Mouse (Mus musculus) MEL (cell line): ENCODE results near the gene Hoxa9. TPM values are rescaled to one million over a fixed set of nuclear protein-coding genes. Genes with fewer than 3 reads are reported as not detected.

Experiments
- DNase-seq: peaks from one replicate; pipeline ENCODE4 v3.0.0; 2011; ENCODE audit warnings: low read depth, low spot score
- H3K27ac ChIP-seq: 2 replicates; pipeline ENCODE4 v1.5.1; 2012; ENCODE audit warnings: low read depth, mild to moderate bottlenecking, control low read depth, low read length, moderate library complexity; ENCODE audit not compliant: control insufficient read depth
- H3K27me3 ChIP-seq, 2 experiments: fragments of 150-350 bp in 1 of 2; sonication (generic) in 1 of 2; 2 replicates each; pipeline ENCODE4 v1.6.1; 2012; ENCODE audit warnings: low read length in 2 of 2, mild to moderate bottlenecking in 2 of 2, improper control_type of control experiment in 1 of 2, moderate library complexity in 1 of 2; ENCODE audit not compliant: insufficient read depth in 2 of 2, control insufficient read depth in 1 of 2
- H3K36me3 ChIP-seq, 2 experiments: 2 replicates each; pipeline ENCODE4 v1.6.1; 2012 to 2014; ENCODE audit warnings: low read length in 2 of 2, improper control_type of control experiment in 1 of 2, inconsistent platforms in 1 of 2, mild to moderate bottlenecking in 1 of 2; ENCODE audit not compliant: insufficient read depth in 2 of 2, control insufficient read depth in 1 of 2
- H3K4me1 ChIP-seq, 2 experiments: fragments of 150-350 bp in 1 of 2; sonication (generic) in 1 of 2; 2 replicates each; pipeline ENCODE4 v1.6.1; 2012; ENCODE audit warnings: low read length in 2 of 2, improper control_type of control experiment in 1 of 2, mild to moderate bottlenecking in 1 of 2; ENCODE audit not compliant: insufficient read depth in 2 of 2, control insufficient read depth in 1 of 2
- H3K4me3 ChIP-seq, 2 experiments: fragments of 150-350 bp in 1 of 2; sonication (generic) in 1 of 2; 2 replicates each; pipeline ENCODE4 v1.5.1; 2012; ENCODE audit warnings: low read depth in 2 of 2, low read length in 2 of 2, mild to moderate bottlenecking in 2 of 2, moderate library complexity in 2 of 2, control low read depth in 1 of 2, improper control_type of control experiment in 1 of 2; ENCODE audit not compliant: control insufficient read depth in 1 of 2, insufficient read depth in 1 of 2
- H3K79me2 ChIP-seq: 2 replicates; pipeline ENCODE4 v1.6.1; 2012; ENCODE audit warnings: mild to moderate bottlenecking, low read length, moderate library complexity; ENCODE audit not compliant: control insufficient read depth, poor library complexity, insufficient read depth
- H3K9ac ChIP-seq: 2 replicates; pipeline ENCODE4 v1.6.1; 2012; ENCODE audit warnings: low read depth, mild to moderate bottlenecking, control low read depth, low read length, moderate library complexity; ENCODE audit not compliant: control insufficient read depth, poor library complexity, severe bottlenecking
- H3K9me3 ChIP-seq: fragments of 150-350 bp; sonication (generic); replicated peaks from 2 replicates; pipeline ENCODE4 v1.6.1; 2012; ENCODE audit warnings: mild to moderate bottlenecking, low read length, improper control_type of control experiment, moderate library complexity; ENCODE audit not compliant: insufficient read depth
- BHLHE40 ChIP-seq: IDR thresholded peaks from 2 replicates; pipeline ENCODE4 v1.6.1; 2012; ENCODE audit warnings: low read depth, mild to moderate bottlenecking, inconsistent platforms, low read length, improper control_type of control experiment, borderline replicate concordance
- CHD1 ChIP-seq: IDR thresholded peaks from 2 replicates; pipeline ENCODE4 v1.6.1; 2012; ENCODE audit warnings: low read depth, mild to moderate bottlenecking, inconsistent platforms, low read length, improper control_type of control experiment
- CHD2 ChIP-seq: IDR thresholded peaks from 2 replicates; pipeline ENCODE4 v1.6.1; 2011; ENCODE audit warnings: low read length, improper control_type of control experiment
- CTCF ChIP-seq, 3 experiments: IDR thresholded peaks in 2 of 3; conservative IDR thresholded peaks in 1 of 3; 2 replicates each; pipeline ENCODE4 v1.5.1; 2011 to 2012; ENCODE audit warnings: low read length in 3 of 3, low read depth in 2 of 3, mild to moderate bottlenecking in 2 of 3, improper control_type of control experiment in 1 of 3, inconsistent platforms in 1 of 3, mixed read lengths in 1 of 3, moderate library complexity in 1 of 3; ENCODE audit not compliant: control insufficient read depth in 1 of 3, insufficient read depth in 1 of 3, poor library complexity in 1 of 3, severe bottlenecking in 1 of 3
- E2F4 ChIP-seq: IDR thresholded peaks from 2 replicates; pipeline ENCODE4 v1.6.1; 2011; ENCODE audit warnings: low read depth, low read length, improper control_type of control experiment, borderline replicate concordance
- GABPA ChIP-seq: IDR thresholded peaks from 2 replicates; pipeline ENCODE4 v1.6.1; 2012; ENCODE audit warnings: low read depth, mild to moderate bottlenecking, inconsistent platforms, low read length, improper control_type of control experiment, moderate library complexity
- GATA1 ChIP-seq: IDR thresholded peaks from 2 replicates; pipeline ENCODE4 v1.6.1; 2011; ENCODE audit warnings: low read depth, low read length, improper control_type of control experiment
- KAT2A ChIP-seq: conservative IDR thresholded peaks from 2 replicates; pipeline ENCODE4 v1.6.1; 2012; ENCODE audit warnings: low read depth, low read length, improper control_type of control experiment, inconsistent platforms
- MAX ChIP-seq: IDR thresholded peaks from 2 replicates; pipeline ENCODE4 v1.6.1; 2011; ENCODE audit warnings: low read length, improper control_type of control experiment
- MXI1 ChIP-seq: IDR thresholded peaks from 2 replicates; pipeline ENCODE4 v1.6.1; 2011; ENCODE audit warnings: mild to moderate bottlenecking, low read depth, low read length, improper control_type of control experiment
- MYC ChIP-seq: IDR thresholded peaks from 2 replicates; pipeline ENCODE4 v1.6.1; 2011; ENCODE audit warnings: low read depth, mild to moderate bottlenecking, low read length, improper control_type of control experiment, moderate library complexity
- NELFE ChIP-seq: IDR thresholded peaks from 2 replicates; pipeline ENCODE4 v1.6.1; 2011; ENCODE audit warnings: low read depth, low read length, improper control_type of control experiment
- POLR2AphosphoS2 ChIP-seq: IDR thresholded peaks from 2 replicates; pipeline ENCODE4 v1.6.1; 2011; ENCODE audit warnings: low read length, improper control_type of control experiment
- RAD21 ChIP-seq: IDR thresholded peaks from 2 replicates; pipeline ENCODE4 v1.6.1; 2011; ENCODE audit warnings: mild to moderate bottlenecking, low read depth, low read length, improper control_type of control experiment
- SMC3 ChIP-seq: IDR thresholded peaks from 2 replicates; pipeline ENCODE4 v1.6.1; 2011; ENCODE audit warnings: low read depth, low read length, improper control_type of control experiment
- TAL1 ChIP-seq: IDR thresholded peaks from 2 replicates; pipeline ENCODE4 v1.6.1; 2012; ENCODE audit warnings: mild to moderate bottlenecking, inconsistent platforms, low read length, moderate library complexity, mixed read lengths
- TBP ChIP-seq: IDR thresholded peaks from 2 replicates; pipeline ENCODE4 v1.8.0; 2011; ENCODE audit warnings: low read depth, low read length, improper control_type of control experiment
- TCF12 ChIP-seq: IDR thresholded peaks from 2 replicates; pipeline ENCODE4 v1.6.1; 2014; ENCODE audit warnings: low read depth, mild to moderate bottlenecking, inconsistent platforms, low read length, improper control_type of control experiment, moderate library complexity
- USF2 ChIP-seq, 2 experiments: IDR thresholded peaks; 2 replicates each; pipeline ENCODE4 v1.6.1; 2011 to 2012; ENCODE audit warnings: improper control_type of control experiment in 2 of 2, low read length in 2 of 2, borderline replicate concordance in 1 of 2, inconsistent platforms in 1 of 2, low read depth in 1 of 2, mild to moderate bottlenecking in 1 of 2; ENCODE audit not compliant: insufficient read depth in 1 of 2
- ZKSCAN1 ChIP-seq: IDR thresholded peaks from 2 replicates; pipeline ENCODE4 v1.6.1; 2012; ENCODE audit warnings: low read depth, mild to moderate bottlenecking, inconsistent platforms, low read length, improper control_type of control experiment, moderate library complexity
- ZMIZ1 ChIP-seq: IDR thresholded peaks from 2 replicates; pipeline ENCODE4 v1.6.1; 2012; ENCODE audit warnings: low read depth, mild to moderate bottlenecking, inconsistent platforms, low read length, improper control_type of control experiment, moderate library complexity
- ZNF384 ChIP-seq: IDR thresholded peaks from 2 replicates; pipeline ENCODE4 v1.6.1; 2012; ENCODE audit warnings: low read depth, mild to moderate bottlenecking, inconsistent platforms, low read length, improper control_type of control experiment
- polyA plus RNA-seq, 2 experiments: library from polyadenylated mRNA; stranded (reverse) in 1 of 2; unstranded in 1 of 2; fragments of >175 nt in 1 of 2; fragments of >200 nt in 1 of 2; gene quantifications; 2 replicates each; pipeline versions ENCODE4 v1.2.1 to v1.2.4; 2012; ENCODE audit warnings: low replicate concordance in 2 of 2, low read depth in 1 of 2; ENCODE audit not compliant: insufficient read length in 2 of 2, insufficient read depth in 1 of 2, missing spikeins in 1 of 2
- total RNA-seq: library from RNA; depleted of rRNA; stranded (reverse); fragments of 300-350 nt; gene quantifications from 2 replicates; pipeline ENCODE4 v1.2.3, GENCODE M21; 2012

The Hoxa9 gene
- total and polyA plus RNA-seq, 3 experiments, result not detected

- H3K4me3 ChIP-seq, result no peak overlapping the region
- H3K27me3 ChIP-seq, result no peaks in the 10 kb centered on the region
- no peak for TF ChIP-seq GABPA
- no peak for TF ChIP-seq ZNF384
- TF ChIP-seq ZKSCAN1, result no peak
- no peak for TF ChIP-seq MYC
- no peak for TF ChIP-seq SMC3
- no peak for TF ChIP-seq MAX
- no peak for TF ChIP-seq ZMIZ1
- TF ChIP-seq TAL1, result no peak
- TF ChIP-seq TCF12, result no peak
- TF ChIP-seq GATA1, result no peak
- H3K9ac ChIP-seq, result no peak overlapping the region
- H3K4me1 ChIP-seq, result no peaks in the 10 kb centered on the region
- no peaks in the 10 kb centered on the region for H3K36me3 ChIP-seq
- no peaks in the 10 kb centered on the region for H3K9me3 ChIP-seq
- DNase-seq, result no peak
- no peak overlapping the region for H3K27ac ChIP-seq
- no peaks in the 10 kb centered on the region; the same call in 1 of the 2 replicates for H3K79me2 ChIP-seq
Measured at GRCm38 (mm10) chr6:52197271-52197670, 33.6 kb downstream of the Hoxa9 start.

- Histone ChIP-seq H3K9ac (no peak overlapping the region), H3K36me3 (no peaks in the 10 kb centered on the region), H3K27ac (no peak overlapping the region), H3K9me3 (no peaks in the 10 kb centered on the region), H3K27me3 (no peaks in the 10 kb centered on the region), H3K4me1 (no peaks in the 10 kb centered on the region), H3K4me3 (no peak overlapping the region), H3K79me2 (no peaks in the 10 kb centered on the region; the same call in 1 of the 2 replicates)
- DNase-seq, result no peak
- TF ChIP-seq POLR2AphosphoS2 (no peak), GATA1 (no peak), CHD1 (no peak), MXI1 (no peak)
Measured at GRCm38 (mm10) chr6:52196811-52197210, 34.1 kb downstream of the Hoxa9 start.

- H3K9ac ChIP-seq, result no peak overlapping the region
- H3K4me1 ChIP-seq, result no peaks in the 10 kb centered on the region
- H3K9me3 ChIP-seq, result no peaks in the 10 kb centered on the region
- no peak overlapping the region for H3K4me3 ChIP-seq
- DNase-seq, result no peak
- no peak overlapping the region for H3K27ac ChIP-seq
- H3K27me3 ChIP-seq, result no peaks in the 10 kb centered on the region
- H3K36me3 ChIP-seq, result no peaks in the 10 kb centered on the region
- H3K79me2 ChIP-seq, result no peaks in the 10 kb centered on the region
- no peak for TF ChIP-seq NELFE
- TF ChIP-seq USF2 (IDR thresholded peaks at IDR 0.05; ENCODE audit: borderline replicate concordance in 1 of 2, insufficient read depth in 1 of 2, low read depth in 1 of 2, low read length in 2 of 2), result no peak
- TF ChIP-seq E2F4, result no peak
- TF ChIP-seq KAT2A, result no peak
- no peak for TF ChIP-seq TBP
- no peak for TF ChIP-seq GABPA
- TF ChIP-seq CHD2, result no peak
- TF ChIP-seq BHLHE40, result no peak
- no peak for TF ChIP-seq CTCF (IDR thresholded peaks at IDR 0.05 in 2 of 3, conservative IDR thresholded peaks at IDR 0.05 in 1 of 3; ENCODE audit: control insufficient read depth in 1 of 3, insufficient read depth in 1 of 3, low read depth in 2 of 3, low read length in 3 of 3, poor library complexity in 1 of 3, severe bottlenecking in 1 of 3)
- no peak for TF ChIP-seq GATA1
- TF ChIP-seq ZNF384, result no peak
- no peak for TF ChIP-seq RAD21
- TF ChIP-seq TAL1, result no peak
Measured at GRCm38 (mm10) chr6:52194690-52195089, 36.2 kb downstream of the Hoxa9 start.
